Mouse (Mus musculus): ENCODE measurements around the gene Zfp524. TPM values are rescaled to one million over a fixed set of nuclear protein-coding genes. Genes with fewer than 3 reads are reported as not detected.
A peak's percentile ranks its signal among the peaks of the same experiment; 100 is the strongest.
"Not testable (repeated sequence)": the region's sequence is repeated elsewhere in the genome, so short reads cannot be mapped to it uniquely, and the experiment has no call there.

The Zfp524 gene
- total RNA-seq, 2 experiments from 2014 or later, result 8.7 to 14.0 TPM

DNA sequence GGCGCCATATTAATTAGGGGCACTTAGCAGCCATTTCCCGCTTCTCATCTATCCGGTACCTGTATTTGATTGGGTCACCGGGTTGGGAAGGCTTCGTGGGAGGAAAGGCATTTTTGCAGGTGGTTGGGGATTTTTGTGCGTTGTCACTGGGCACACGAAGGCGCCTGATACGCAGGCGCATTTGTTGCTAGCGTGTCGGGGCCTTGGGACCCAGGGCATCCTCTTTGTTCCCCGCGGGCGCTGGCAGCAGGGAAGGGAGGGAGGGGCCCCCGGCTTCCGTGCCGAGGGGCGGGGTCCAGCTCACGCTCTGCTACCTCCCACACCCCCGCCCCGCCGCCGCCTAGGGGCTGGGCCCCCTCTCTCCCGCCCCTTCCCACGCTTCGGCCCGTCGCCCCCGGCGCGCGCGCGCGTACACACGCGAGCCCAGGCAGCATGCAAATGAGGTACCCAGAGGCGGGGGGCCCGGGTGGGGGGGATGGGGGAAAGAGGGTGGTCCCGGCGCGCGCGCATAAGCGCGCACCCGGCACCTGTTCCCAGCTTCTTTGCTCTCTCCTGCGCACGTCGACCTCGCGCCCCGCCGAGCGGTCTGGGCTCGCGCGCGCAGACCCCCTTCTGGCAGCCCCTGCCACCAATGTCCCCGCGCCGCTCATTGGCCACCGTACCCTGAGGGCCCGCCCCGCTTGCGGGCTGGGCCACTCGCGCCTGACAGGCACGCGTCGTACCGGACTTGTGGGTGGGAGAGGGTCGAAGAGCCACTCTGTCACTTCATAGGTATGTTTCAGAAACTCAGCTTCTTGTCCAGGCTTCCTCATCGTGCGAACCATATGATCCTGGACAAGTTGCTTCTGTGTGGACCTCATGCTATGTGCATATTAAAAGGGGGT, 1.1 kb downstream of the Zfp524 start, which contains the start of gene Gm44973:
Gm44973 (plus strand) TSS at position 379 of the 884 bp plus-strand sequence.
- DNase-seq, result peak; percentile 96 to 99

DNA sequence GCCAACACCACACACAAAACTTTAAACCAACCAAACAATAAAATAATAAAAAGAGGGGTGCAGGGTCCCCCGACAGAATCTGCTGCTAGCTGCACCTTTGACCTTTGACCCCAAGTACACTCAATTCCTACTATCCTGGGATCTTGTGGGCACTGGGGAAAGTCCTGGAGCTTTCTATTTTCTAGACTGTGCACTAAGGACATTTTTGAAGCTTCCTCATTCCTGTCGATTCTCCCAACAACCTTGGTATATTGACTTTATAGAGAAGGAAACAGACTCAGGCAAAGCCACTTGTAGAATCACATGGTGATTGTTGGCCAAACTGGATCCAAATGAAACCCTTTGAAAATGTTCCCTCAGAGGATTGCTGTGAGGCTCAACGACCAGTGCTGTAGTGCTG, 1.8 kb downstream of the Zfp524 start:
- DNase-seq, result no peak

- no peak for DNase-seq
Observed at GRCm38 (mm10) chr7:5016920-5017319, 2.7 kb downstream of the Zfp524 start.

- no peak for DNase-seq
Observed at GRCm38 (mm10) chr7:5017352-5017751, 3.1 kb downstream of the Zfp524 start.

DNA sequence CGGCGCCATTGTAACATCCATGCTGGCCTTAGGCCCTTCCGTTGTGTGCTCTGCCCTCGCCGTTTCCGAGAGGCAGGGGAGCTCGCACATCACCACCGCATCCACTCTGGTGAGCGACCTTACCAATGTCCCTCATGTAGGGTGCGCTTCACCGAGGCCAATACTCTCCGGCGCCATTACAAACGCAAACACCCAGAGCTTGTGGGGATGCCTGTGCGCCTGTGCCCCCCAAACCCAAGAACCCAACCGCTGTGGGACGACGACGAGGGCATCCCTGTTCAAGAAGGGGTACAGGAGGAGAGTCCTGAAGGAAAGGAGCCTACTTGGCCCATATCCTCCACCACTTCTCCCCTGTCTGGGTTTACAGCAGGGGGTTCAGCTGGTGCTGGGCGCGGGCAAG, 3.7 kb downstream of the Zfp524 start:
- no peak for DNase-seq

DNA sequence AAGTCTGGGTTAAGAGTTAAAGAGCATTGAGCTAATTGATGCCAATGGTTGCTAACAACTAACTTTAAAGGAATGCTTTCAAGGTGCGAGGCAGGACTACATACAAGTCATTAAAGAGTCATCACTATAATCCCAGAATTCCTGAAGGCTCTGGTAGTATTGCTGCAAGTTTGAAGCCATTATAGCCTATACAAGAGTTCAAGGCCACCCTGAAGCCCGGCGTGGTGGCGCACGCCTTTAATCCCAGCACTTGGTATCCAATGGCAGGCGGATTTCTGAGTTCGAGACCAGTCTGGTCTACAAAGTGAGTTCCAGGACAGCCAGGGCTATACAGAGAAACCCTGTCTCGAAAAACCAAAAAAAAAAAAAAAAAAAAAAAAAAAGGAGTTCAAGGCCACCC, 5.4 kb downstream of the Zfp524 start:
- DNase-seq, result not testable (repeated sequence)

- peak; percentile 99 to 100 for DNase-seq
Observed at GRCm38 (mm10) chr7:5020000-5020681, 5.9 kb downstream of the Zfp524 start, which contains the start of the genes Zfp865 and Ccdc106. Gene Zfp865 (plus strand): TSS chr7:5020376. Gene Ccdc106 (plus strand): TSS chr7:5020553.

DNA sequence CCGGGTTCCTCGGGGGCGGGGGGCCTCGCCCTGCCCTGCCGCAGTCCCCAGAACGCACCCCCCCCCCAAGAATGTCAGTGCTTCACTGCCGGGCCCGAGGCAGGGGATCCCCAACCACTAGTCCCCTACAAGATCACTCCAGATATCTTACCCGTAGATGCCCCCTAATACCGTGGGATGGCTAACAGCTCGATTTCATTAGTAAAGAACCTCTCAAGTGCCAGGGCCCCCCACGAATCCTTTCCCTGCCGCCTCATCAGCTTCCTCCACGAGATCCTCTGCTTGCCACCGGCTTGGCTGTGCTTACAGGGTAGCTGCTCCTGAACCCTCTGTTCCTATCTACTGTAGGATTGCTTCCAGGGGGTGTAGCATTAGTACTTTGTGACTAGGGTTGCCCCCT, 6.5 kb downstream of the Zfp524 start:
- no peak for DNase-seq

DNA sequence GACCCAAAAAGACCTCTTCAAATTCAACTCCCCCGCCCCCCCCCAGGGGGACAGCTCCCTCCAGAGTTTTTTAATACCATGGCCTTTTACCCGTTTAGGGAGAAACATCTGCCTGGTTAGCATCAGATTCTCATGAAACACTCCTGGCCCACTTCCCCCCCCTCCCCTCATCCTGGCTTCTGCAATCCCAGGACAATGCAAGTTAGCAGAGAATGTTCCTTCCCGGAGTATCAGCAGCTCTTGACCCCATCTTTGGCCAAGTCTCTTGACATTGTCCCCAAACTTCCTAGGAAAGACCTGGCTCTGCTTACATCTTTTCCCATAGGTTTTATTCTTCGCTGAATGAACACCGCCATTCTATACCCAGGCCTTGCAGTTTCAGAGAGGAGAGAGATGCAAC, 7.0 kb downstream of the Zfp524 start:
- DNase-seq, result no peak

DNA sequence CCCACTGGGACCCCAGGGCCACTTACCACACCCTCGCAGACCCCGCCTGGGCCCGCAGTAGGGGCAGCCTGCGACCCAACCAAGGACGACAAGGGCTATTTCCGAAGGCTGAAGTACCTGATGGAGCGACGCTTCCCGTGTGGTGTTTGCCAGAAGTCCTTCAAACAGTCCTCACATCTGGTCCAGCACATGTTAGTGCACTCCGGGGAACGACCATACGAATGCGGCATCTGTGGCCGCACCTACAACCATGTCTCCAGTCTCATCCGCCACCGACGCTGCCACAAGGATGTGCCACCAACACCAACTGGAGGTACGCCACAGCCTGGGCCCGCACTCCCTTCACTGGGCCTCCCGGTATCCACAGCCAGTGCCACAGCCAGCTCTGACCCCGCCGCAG, 15.3 kb downstream of the Zfp524 start:
- no peak for DNase-seq

DNA sequence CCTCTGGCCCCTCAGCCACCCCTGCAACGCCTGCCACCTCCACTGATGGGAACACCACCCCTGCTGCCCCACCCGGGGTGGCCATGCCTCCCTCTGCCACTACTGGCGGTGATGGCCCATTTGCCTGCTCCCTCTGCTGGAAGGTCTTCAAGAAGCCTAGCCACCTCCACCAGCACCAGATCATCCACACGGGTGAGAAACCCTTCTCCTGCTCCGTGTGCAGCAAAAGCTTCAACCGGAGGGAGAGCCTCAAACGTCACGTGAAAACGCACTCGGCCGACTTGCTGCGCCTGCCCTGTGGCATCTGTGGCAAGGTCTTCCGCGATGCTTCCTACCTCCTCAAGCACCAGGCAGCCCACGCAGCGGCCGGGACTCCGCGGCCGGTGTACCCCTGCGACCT, 15.7 kb downstream of the Zfp524 start:
- DNase-seq, result no peak

DNA sequence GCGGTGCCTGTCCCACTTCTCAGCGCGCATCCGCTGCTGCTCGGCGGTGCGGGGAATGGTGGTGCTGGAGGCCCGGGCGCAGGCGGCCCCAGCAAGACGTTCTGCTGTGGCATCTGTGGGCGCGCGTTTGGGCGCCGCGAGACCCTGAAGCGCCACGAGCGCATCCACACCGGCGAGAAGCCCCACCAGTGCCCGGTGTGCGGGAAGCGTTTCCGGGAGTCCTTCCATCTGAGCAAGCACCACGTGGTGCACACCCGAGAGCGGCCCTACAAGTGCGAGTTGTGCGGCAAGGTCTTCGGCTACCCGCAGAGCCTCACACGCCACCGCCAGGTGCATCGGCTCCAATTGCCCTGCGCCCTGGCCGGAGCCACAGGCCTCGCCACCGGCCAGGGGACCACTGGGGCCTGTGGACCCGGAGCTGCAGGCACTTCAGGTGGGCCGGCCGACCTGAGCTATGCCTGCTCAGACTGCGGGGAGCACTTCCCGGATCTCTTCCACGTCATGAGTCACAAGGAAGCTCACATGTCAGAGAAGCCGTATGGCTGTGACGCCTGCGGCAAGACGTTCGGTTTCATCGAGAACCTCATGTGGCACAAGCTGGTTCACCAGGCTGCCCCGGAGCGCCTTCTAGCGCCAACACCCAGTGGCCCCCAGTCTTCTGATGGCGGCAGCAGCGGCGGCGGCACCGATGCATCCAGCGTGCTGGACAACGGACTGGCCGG, 16.5 kb downstream of the Zfp524 start:
- DNase-seq, result no peak

- no peak for DNase-seq
Observed at GRCm38 (mm10) chr7:5031496-5031895, 17.3 kb downstream of the Zfp524 start.

DNA sequence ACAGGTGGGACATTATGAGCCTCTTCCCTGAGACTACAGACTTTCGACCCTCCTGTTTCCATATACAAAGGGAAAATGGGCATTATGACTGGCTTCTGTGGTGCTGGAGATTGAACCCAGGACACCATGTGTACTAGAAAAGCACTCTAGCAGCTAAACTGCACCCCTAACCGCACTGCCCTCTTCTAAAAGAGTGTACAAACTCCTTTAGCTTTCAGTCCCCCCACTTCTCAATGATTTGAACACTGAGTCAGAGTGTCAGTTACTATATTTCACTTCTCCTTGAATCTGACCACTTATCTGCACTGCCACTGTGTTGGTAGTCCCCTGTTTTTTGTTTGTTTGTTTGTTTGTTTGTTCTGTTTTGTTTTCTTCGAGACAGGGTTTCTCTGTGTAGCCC, 19.6 kb downstream of the Zfp524 start, which contains the start of gene 4632433K11Rik:
4632433K11Rik (plus strand) TSS at position 301 of the 400 bp plus-strand sequence.
- DNase-seq, result no peak

GRCm38 (mm10) chr7:5035628-5036027, 21.4 kb downstream of the Zfp524 start:
- no peak for DNase-seq

GRCm38 (mm10) chr7:5036136-5036535, 21.9 kb downstream of the Zfp524 start:
- DNase-seq, result no peak

DNA sequence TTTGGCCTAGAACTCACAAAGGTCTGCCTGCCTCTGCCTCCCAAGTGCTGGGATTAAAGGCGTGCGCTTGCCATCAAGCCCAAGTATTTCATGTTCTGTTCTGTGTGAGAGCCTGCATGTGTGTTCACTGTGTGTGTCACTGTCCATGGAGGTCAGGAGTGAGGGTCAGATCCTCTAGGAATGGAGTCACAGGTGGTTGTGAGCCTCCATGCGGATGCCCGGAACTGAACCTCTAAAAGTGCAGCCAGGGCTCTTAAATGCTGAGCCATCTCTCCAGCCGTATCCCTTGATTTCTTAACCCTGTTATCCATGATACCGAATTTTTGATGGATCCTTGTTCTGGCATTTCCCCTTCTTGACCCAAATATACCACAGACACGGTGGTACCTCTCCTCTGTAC, 22.8 kb downstream of the Zfp524 start:
- DNase-seq, result no peak

GRCm38 (mm10) chr7:5037467-5037866, 23.3 kb downstream of the Zfp524 start:
- no peak for DNase-seq

DNA sequence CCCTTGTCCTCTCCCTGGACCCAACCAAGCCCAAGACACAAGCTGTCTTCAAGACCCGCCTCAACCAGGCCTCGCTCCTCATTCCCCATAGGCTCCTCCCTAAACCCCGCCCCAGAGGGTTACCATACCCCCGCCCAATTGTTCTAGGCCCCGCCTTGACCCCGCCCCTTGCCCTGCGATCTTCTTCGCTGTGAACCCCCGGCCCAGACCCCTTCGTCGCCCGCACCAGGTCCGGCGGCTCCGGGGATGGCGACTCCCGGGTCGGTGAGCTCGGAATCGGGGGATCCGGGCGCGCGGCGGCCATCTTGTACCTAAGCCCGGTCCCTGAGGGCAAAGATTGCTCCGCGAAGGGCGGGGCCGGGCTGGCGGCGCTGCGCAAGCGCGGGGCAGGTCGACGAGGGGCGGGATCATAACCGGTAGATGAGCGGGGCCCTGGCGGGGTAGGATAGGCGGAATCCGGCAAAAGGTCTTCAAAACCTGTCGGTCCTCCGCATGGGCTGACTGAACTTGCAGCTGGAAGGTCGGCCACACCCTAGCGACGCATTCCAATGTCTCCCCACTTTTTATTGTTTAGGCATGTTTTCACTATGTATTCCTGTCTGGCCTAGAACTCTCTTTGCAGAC, 24.0 kb downstream of the Zfp524 start, which contains the start of gene Zfp784:
Zfp784 (minus strand) TSS at position 338 of the 624 bp plus-strand sequence.
- DNase-seq, result peak; percentile 95 to 97

- DNase-seq, result no peak
Observed at GRCm38 (mm10) chr7:5038940-5039339, 24.7 kb downstream of the Zfp524 start.

GRCm38 (mm10) chr7:5044981-5045380, 30.8 kb downstream of the Zfp524 start:
- DNase-seq, result no peak

DNA sequence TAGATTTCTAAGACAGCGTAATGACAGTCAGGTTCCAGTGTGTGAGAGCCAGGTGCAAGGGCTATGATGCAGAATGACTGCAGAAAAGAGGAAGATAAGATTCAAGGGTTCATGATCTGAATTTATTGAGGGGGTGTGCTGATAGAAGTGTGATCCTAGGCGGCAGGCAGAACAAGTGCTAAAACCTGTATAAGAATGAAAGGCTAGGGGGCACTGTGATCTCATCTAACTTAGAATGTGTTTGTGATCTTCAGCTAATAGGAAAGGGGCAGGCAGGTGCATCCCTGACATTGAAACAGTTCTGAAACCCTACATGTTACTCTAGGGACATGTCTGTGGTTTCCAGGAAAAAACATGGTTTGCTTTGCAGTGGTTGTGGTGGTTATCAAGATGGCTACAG, 31.9 kb downstream of the Zfp524 start:
- no peak for DNase-seq
